Mouse (Mus musculus): ENCODE data around the gene Pear1. TPM values are rescaled to one million over a fixed set of nuclear protein-coding genes. Genes with fewer than 3 reads are reported as not detected.
A peak's percentile ranks its signal among the peaks of the same experiment; 100 is the strongest.

Gene Pear1
- total RNA-seq, 2 experiments from 2014 or later, result 4.8 to 8.3 TPM

DNA sequence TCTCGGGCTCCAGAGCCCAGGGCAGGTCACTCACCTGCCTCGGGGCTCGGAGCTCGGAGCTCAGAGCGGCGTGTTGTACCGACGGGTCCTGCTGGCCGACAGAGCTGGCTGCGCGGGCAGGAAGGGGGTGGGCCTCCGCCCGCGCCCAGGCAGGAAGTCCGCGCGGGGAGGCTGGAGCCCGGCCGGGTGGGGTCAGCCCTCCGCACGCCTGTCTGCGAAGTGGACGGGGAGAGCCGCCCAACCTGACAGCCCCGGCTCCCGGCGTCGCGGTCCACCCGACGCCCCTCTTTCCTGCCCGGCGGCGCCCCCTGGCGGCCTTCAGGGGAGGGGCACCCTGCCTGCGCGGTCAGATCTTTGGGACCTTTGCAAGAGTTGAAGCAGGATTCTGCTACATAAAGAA, 55.3 kb downstream of the Pear1 start:
- DNase-seq, result peak; percentile 78
- intact Hi-C loops (cut with DNase I), result loop anchor here (2.0 kb wide), 1 partner anchor 20 kb away; the partner anchor contains the start of gene Lrrc71

DNA sequence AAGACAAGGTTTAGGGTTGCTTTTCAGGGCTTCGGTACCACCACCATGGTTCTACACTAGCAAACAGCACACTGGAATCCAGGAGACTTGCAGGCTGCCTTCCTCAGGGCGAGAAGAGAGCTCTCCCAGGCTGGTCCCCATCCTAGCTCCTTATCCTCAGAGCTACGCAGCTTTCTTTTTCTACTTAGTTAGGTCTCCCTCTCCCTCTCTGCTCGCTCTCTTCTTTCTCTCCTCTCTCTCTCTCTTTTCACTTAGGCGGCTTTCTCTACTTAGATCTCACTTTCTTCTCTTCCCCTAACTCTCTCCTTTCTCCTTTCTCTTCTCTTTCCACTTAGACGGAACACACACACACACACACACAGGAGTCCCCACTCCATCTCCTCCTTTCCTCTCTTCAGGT, 55.7 kb downstream of the Pear1 start:
- intact Hi-C loops (cut with DNase I), result loop anchor here (2.0 kb wide), 1 partner anchor 20 kb away; the partner anchor contains the start of gene Lrrc71
- DNase-seq, result no peak

GRCm38 (mm10) chr3:87767764-87768163, 56.3 kb downstream of the Pear1 start:
- intact Hi-C loops (cut with DNase I), result loop anchor here (2.0 kb wide), 1 partner anchor 19 kb away; the partner anchor contains the start of gene Lrrc71
- DNase-seq, result peak in 1 of 2 experiments; percentile 33

DNA sequence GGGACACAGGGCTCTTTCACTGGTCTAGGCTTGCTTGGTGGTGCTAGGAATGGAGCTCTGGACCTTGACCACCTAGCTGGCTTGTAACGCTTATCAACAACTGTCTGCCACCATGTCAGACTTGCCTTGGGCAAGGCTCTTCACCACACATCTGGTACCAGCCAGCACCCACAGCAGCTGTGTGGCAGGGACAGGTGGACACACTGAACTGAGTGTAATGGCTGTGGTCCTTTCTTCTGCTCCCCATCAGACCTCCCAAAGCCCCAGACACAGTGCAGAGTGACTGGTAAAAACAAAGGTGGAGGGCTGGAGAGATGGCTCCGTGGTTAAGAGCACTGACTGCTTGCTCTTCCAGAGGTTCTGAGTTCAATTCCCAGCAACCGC, 57.8 kb downstream of the Pear1 start:
- intact Hi-C loops (cut with DNase I), result no loop called here
- DNase-seq, result no peak

- intact Hi-C loops (cut with DNase I), result no loop called here
- DNase-seq, result no peak
These were observed 58.3 kb downstream of the Pear1 start for GRCm38 (mm10) chr3:87765631-87766283.

DNA sequence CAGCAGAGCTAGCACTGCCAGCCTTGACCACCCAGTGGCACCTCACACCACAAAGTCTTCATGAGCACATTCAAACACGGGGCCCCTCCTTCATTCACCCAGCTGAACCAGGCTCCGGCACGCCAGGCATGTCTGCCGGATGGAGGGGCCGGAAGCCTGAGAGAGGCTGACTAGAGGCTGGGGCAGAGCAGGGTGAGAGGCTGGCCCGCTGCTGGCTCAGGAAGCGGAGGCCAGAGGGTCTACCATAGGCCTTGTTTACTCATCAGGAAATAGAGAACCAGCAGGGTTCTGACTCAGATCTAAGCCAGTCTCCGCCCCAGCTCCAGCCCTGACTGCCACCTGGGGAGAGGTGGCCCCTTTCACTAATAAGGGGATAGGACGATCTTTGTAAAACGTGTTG, 59.0 kb downstream of the Pear1 start:
- intact Hi-C loops (cut with DNase I), result no loop called here
- no peak for DNase-seq

DNA sequence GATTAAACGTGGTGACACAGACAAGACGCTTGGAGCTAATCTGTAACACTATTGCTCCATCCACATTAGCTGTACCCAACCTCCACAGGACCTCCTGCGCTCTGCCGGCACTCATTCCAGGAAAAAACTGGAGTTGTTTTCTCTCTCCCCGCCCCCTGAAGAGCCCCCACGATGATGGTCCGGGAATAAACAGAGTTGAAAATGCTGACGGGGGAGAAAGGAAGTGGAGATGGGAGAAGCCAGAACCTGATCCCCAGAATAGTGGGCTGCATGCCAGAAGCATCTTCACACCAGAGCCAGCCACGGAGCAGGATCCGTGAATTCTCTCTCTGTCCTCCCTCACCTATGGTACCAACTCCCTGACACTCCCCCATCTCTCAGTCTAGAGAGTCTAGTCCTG, 59.6 kb downstream of the Pear1 start:
- intact Hi-C loops (cut with DNase I), result no loop called here

DNA sequence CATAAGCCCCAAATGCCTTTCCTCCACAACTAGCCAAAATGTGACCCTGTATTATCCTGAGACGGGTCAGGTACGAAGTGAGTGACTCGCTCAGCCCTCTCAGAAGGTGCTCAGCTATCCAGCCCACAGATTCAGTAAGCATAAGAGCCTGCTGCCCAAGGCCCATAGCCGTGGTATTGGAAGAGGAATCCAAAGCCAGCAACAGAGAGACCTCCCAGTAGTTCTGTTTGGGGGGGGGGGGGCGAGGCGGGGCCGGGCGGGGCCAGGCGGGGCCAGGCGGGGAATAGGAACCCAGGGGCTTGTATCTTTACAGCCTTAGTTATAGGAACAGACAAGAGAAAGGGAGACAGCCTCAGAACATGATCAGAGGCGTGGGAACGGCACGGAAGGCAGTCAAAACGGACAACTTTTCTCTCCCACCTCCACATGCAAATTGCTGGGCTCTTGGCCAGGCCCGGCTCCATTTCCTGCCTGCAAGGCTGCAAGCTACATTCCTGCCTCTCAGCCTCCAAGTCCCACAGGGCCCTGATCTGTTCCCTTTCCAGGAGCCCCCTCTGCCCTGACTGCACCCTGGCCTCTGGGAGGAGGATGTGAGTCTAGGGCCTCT, 60.3 kb downstream of the Pear1 start:
- DNase-seq, result peak; percentile 59 to 73
- intact Hi-C loops (cut with DNase I), result no loop called here

More for the DNA sequence above, 59.6 kb downstream of the Pear1 start:
- no peak for DNase-seq

- DNase-seq, result no peak
- intact Hi-C loops (cut with DNase I), result no loop called here
These were observed 60.9 kb downstream of the Pear1 start for GRCm38 (mm10) chr3:87763202-87763601.

GRCm38 (mm10) chr3:87761408-87762375, 62.4 kb downstream of the Pear1 start:
- DNase-seq, result no peak
- intact Hi-C loops (cut with DNase I), result no loop called here

- intact Hi-C loops (cut with DNase I), result loop anchor here (5.0 kb wide), 1 partner anchor 59 kb away; no protein-coding TSS in a partner anchor
- no peak for DNase-seq
These were observed 65.5 kb downstream of the Pear1 start for GRCm38 (mm10) chr3:87758641-87759040.

- intact Hi-C loops (cut with DNase I), result loop anchor here (5.0 kb wide), 1 partner anchor 61 kb away; no protein-coding TSS in a partner anchor
- no peak for DNase-seq
These were observed 67.6 kb downstream of the Pear1 start for GRCm38 (mm10) chr3:87756488-87756887.

GRCm38 (mm10) chr3:87755964-87756363, 68.1 kb downstream of the Pear1 start:
- DNase-seq, result peak; percentile 81 to 84
- intact Hi-C loops (cut with DNase I), result loop anchor here (5.0 kb wide), 1 partner anchor 61 kb away; no protein-coding TSS in a partner anchor

DNA sequence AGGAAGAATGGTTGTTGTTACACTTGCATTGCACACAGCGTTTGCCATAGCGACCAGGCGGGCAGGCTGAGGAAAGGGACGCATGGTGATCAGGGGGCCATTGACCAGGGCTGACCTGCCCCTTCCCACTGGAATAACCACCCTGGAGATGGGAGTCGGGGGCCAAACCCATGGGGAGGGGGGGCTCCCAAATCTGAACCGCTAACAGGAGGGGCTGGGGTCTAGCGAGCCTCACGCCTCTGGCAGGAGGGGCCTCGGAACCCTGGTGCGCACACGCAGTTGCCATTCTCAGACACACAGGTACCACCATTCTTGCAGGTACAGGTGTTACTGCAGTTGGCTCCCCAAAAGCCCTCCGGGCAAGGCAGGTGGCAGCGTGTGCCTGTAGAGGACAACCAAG, 70.3 kb downstream of the Pear1 start:
- DNase-seq, result no peak
- intact Hi-C loops (cut with DNase I), result no loop called here

GRCm38 (mm10) chr3:87752567-87752966, 71.5 kb downstream of the Pear1 start:
- DNase-seq, result no peak
- intact Hi-C loops (cut with DNase I), result no loop called here

DNA sequence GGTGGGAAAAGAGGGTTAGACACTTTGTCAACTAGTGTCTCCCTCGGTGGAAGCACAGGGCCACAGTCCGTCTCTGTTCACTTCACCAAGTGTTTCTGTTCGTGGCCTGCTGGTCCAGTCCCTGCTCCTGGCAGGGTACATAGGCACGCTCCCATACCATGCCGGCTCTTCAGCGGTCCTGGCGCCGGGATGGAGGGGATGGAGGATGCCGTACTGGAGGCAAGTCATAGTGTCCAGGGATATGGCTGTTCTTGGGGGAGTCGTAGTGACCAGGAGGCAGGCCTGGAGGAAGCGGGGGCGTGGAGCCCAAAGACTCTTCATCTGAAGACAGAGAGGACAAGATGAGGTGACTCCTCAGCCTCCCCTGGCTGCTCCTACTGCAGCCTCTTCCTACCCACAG, 74.1 kb downstream of the Pear1 start:
- intact Hi-C loops (cut with DNase I), result loop anchor here (2.0 kb wide), 1 partner anchor 19 kb away; no protein-coding TSS in a partner anchor
- DNase-seq, result no peak

DNA sequence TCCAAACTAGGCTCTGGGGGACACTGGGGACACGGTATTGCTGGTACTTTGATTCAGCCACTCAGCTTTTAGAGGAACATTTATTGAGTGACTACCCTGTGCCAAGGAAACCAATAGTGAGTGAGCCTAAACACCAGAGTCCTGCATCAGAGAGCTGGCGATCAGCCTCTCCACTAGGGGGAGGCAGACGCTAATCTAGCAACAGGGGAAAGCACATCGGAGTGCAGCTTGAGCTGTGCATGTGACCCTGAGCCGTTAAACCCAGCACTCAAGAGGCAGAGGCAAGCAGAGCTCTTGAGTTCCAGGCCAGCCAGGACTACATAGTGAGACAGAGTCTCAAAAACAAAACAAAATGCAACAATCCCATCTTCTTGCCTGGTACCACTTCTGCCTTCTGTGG, 75.1 kb downstream of the Pear1 start:
- intact Hi-C loops (cut with DNase I), result loop anchor here (2.0 kb wide), 1 partner anchor 20 kb away; no protein-coding TSS in a partner anchor
- DNase-seq, result peak; percentile 45 to 51

GRCm38 (mm10) chr3:87748431-87748830, 75.7 kb downstream of the Pear1 start, which contains the start of gene Lrrc71:
TSS of gene Lrrc71 (minus strand) at chr3:87748625.
- intact Hi-C loops (cut with DNase I), result loop anchor here (2.0 kb wide), 1 partner anchor 20 kb away; no protein-coding TSS in a partner anchor
- DNase-seq, result no peak

GRCm38 (mm10) chr3:87745036-87745659, 79.0 kb downstream of the Pear1 start:
- no peak for DNase-seq

GRCm38 (mm10) chr3:87743927-87744326, 80.2 kb downstream of the Pear1 start:
- intact Hi-C loops (cut with DNase I), result no loop called here

More at GRCm38 (mm10) chr3:87745036-87745659, 79.0 kb downstream of the Pear1 start:
- intact Hi-C loops (cut with DNase I), result no loop called here

More at GRCm38 (mm10) chr3:87743927-87744326, 80.2 kb downstream of the Pear1 start:
- no peak for DNase-seq

All from gastrocnemius, postnatal 36 days (tissue).